Mouse (Mus musculus): ENCODE measurements around the gene Rasgef1b. TPM values are rescaled to one million over a fixed set of nuclear protein-coding genes. Genes with fewer than 3 reads are reported as not detected.

Rasgef1b gene
- 4.5 and 5.5 TPM in 2 replicates for polyA plus RNA-seq (2012; rRNA removed)

DNA sequence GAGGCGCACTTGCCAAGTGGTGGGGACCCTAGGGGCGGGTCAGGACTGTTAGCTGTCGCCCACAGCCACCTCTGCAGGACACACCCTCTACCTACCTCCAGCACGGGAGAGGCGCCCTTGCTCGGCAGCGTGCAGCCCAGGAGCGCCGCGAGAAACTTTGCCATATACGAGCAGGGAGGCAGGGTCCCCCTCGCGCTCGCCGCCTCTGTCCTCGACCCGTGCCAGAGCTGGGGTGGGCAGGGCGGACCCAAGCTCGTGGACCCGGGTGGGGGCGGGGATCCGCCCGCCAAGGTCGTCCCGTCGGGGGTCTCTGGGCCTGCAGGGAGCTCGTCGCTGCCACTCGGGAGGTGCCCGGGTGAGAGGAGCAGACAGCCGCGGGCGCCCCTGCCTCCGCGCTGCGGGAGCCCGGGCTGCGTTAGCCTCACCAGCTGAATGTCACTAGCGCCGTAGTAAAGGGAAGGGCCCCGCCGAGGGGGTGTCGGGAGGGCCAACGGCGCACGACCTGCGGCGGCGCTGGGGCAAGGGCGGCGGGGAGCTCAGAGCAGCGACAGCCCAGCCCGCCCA, at the start of gene Rasgef1b:
Gene Rasgef1b, minus strand, starts transcription at position 417 of the 564 bp plus-strand sequence.
- Histone ChIP-seq H3K4me1 (replicated peaks; ENCODE audit: control insufficient read depth, insufficient read depth, low read length) (0 out of 2 replicates have a peak, but pooled peaks cover 3% of the 10 kb centered on the region), H3K27me3 (ENCODE audit: control insufficient read depth, insufficient read depth, low read length) (peaks cover 9% of the 10 kb centered on the region; the same call in 1 of the 2 replicates), H3K27ac (ENCODE audit: control insufficient read depth, insufficient read depth, low read length) (no peak within 1 kb of the TSS), H3K4me3 (ENCODE audit: control insufficient read depth, insufficient read depth, low read length) (peak within 1 kb of the TSS; percentile 19), H3K36me3 (ENCODE audit: control insufficient read depth, insufficient read depth, low read length) (no peaks in the 10 kb centered on the region)
- peak; percentile 53 for DNase-seq
- WGBS, result 2% methylated on average over 49 of the region's 53 CpGs
- TF ChIP-seq POLR2A (IDR thresholded peaks at IDR 0.05; ENCODE audit: control insufficient read depth, extremely low read depth, insufficient read depth, low read length, poor library complexity) (no peak), CTCF (IDR thresholded peaks at IDR 0.05; ENCODE audit: borderline replicate concordance, control insufficient read depth, extremely low read depth, insufficient read depth, low read length, poor library complexity) (no peak)

DNA sequence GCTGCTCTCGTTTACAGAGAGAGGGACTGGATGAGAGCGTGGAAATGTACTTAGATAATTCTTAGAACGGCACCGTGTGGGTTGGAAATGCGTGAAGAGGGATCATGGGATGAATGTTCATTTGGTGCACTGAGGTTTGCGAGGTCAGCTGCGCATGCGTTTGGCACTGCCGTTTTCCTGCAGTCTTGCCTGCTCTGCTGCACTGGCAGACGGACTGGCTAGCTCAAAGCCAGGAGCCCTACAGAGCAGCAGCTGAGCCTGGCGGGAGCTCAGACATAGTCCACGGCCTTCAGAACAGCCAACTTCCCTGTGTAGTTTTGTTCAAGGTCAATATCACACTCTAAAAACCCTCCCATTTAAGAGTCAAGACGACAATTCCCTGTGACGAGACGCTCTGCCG, 46.5 kb upstream of the Rasgef1b start:
- DNase-seq, result no peak
- Histone ChIP-seq H3K27ac (ENCODE audit: control insufficient read depth, insufficient read depth, low read length) (no peak overlapping the region), H3K4me3 (ENCODE audit: control insufficient read depth, insufficient read depth, low read length) (no peak overlapping the region), H3K36me3 (ENCODE audit: control insufficient read depth, insufficient read depth, low read length) (no peaks in the 10 kb centered on the region), H3K4me1 (replicated peaks; ENCODE audit: control insufficient read depth, insufficient read depth, low read length) (no peaks in the 10 kb centered on the region), H3K27me3 (ENCODE audit: control insufficient read depth, insufficient read depth, low read length) (no peaks in the 10 kb centered on the region)
- WGBS, result 94% methylated on average over 16 of the region's 16 CpGs
- TF ChIP-seq CTCF (IDR thresholded peaks at IDR 0.05; ENCODE audit: borderline replicate concordance, control insufficient read depth, extremely low read depth, insufficient read depth, low read length, poor library complexity) (no peak), POLR2A (IDR thresholded peaks at IDR 0.05; ENCODE audit: control insufficient read depth, extremely low read depth, insufficient read depth, low read length, poor library complexity) (no peak)

DNA sequence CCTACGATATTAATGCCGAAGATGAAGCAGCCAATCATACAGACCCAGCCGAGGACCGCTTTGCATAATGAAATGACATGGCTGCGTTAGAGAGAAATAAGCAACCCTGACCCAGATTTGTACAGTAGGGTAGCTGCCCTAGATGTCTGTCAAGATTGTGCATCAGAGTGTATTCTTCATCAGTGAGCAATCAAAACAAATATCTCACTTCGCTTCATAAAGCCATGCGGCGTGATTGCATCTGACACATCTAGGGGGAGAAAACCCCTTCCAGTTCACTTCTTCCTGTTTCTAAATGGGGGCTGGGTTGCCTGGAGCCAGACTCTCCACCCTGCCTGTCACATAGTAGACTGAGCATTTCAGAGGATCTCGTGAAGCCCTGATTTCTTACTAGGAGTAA, 44.4 kb upstream of the Rasgef1b start:
- no peaks in the 10 kb centered on the region for H3K36me3 ChIP-seq (ENCODE audit: control insufficient read depth, insufficient read depth, low read length)
- 86% methylated on average over 9 of the region's 9 CpGs for WGBS
- DNase-seq, result no peak
- no peak for TF ChIP-seq POLR2A (IDR thresholded peaks at IDR 0.05; ENCODE audit: control insufficient read depth, extremely low read depth, insufficient read depth, low read length, poor library complexity)
- TF ChIP-seq CTCF (IDR thresholded peaks at IDR 0.05; ENCODE audit: borderline replicate concordance, control insufficient read depth, extremely low read depth, insufficient read depth, low read length, poor library complexity), result no peak
- no peaks in the 10 kb centered on the region for H3K4me1 ChIP-seq (replicated peaks; ENCODE audit: control insufficient read depth, insufficient read depth, low read length)
- H3K27me3 ChIP-seq (ENCODE audit: control insufficient read depth, insufficient read depth, low read length), result no peaks in the 10 kb centered on the region
- H3K27ac ChIP-seq (ENCODE audit: control insufficient read depth, insufficient read depth, low read length), result no peak overlapping the region
- no peak overlapping the region for H3K4me3 ChIP-seq (ENCODE audit: control insufficient read depth, insufficient read depth, low read length)

DNA sequence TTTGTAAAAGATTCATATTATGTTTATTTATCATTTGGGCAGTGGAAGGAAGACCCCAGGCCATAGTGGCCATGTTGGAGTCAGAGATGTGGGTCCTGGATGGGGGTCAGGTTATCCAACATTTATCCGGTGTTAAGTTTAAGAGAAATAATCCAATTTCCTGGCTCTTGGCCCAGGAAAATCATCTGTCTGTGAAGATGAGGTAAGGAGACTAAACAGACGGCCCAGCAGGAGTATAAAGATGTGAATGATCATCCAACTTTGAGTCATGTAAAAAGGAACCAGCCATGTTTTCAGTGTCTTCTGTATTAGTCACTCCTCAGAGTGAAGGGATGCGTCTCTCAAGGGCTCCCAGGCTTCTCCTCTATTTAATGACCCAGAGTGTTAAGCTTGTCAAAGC, 35.4 kb upstream of the Rasgef1b start:
- no peak overlapping the region for H3K27ac ChIP-seq (ENCODE audit: control insufficient read depth, insufficient read depth, low read length)
- DNase-seq, result no peak
- H3K36me3 ChIP-seq (ENCODE audit: control insufficient read depth, insufficient read depth, low read length), result no peaks in the 10 kb centered on the region
- 90% methylated on average over 3 of the region's 3 CpGs for WGBS
- no peak overlapping the region for H3K4me3 ChIP-seq (ENCODE audit: control insufficient read depth, insufficient read depth, low read length)
- no peaks in the 10 kb centered on the region for H3K27me3 ChIP-seq (ENCODE audit: control insufficient read depth, insufficient read depth, low read length)
- TF ChIP-seq POLR2A (IDR thresholded peaks at IDR 0.05; ENCODE audit: control insufficient read depth, extremely low read depth, insufficient read depth, low read length, poor library complexity) (no peak), CTCF (IDR thresholded peaks at IDR 0.05; ENCODE audit: borderline replicate concordance, control insufficient read depth, extremely low read depth, insufficient read depth, low read length, poor library complexity) (no peak)
- no peaks in the 10 kb centered on the region for H3K4me1 ChIP-seq (replicated peaks; ENCODE audit: control insufficient read depth, insufficient read depth, low read length)

DNA sequence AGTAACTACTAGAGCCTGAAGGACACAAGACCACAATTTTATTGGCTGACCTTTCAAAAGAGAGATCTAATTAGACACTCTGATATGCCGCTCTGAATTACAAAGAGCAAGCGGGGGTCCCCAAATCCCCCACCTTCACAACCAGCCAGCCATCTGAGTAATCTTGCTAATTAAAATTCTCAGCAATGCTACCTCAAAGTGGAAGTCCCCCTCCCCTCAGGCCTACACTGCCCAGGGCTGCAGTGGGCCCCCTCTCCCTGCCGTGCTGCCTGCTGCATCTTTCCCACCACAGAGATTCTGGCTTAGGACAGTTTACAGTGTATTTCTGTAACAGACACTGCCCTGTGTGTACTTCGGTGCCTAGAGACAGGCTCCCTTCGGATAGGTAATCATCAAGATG, 30.0 kb upstream of the Rasgef1b start:
- DNase-seq, result no peak
- WGBS, result 89% methylated on average over 5 of the region's 5 CpGs
- no peaks in the 10 kb centered on the region for H3K36me3 ChIP-seq (ENCODE audit: control insufficient read depth, insufficient read depth, low read length)
- H3K4me1 ChIP-seq (replicated peaks; ENCODE audit: control insufficient read depth, insufficient read depth, low read length), result no peaks in the 10 kb centered on the region
- TF ChIP-seq CTCF (IDR thresholded peaks at IDR 0.05; ENCODE audit: borderline replicate concordance, control insufficient read depth, extremely low read depth, insufficient read depth, low read length, poor library complexity), result no peak
- TF ChIP-seq POLR2A (IDR thresholded peaks at IDR 0.05; ENCODE audit: control insufficient read depth, extremely low read depth, insufficient read depth, low read length, poor library complexity), result no peak
- no peaks in the 10 kb centered on the region for H3K27me3 ChIP-seq (ENCODE audit: control insufficient read depth, insufficient read depth, low read length)
- H3K4me3 ChIP-seq (ENCODE audit: control insufficient read depth, insufficient read depth, low read length), result no peak overlapping the region
- no peak overlapping the region for H3K27ac ChIP-seq (ENCODE audit: control insufficient read depth, insufficient read depth, low read length)

DNA sequence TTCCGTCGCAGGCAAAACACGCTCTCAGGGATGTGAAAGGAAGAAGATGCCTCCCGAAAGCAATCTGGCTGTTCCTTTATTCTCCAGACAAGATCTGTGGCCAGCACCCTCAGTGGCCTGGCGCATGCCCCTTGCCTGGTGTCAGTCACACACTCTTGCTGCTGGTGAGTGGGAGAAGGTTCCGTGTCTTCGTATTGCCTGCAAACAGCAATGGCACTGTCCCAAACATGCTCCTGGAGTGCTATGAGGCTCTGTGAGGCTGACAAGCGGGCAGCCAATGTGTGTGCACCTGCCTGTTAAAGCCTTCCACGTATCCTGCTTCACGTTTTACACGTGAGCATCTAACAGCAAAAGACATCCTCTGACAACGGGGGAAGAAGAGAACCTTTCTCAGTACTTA, 25.0 kb upstream of the Rasgef1b start:
- no peak for DNase-seq
- H3K36me3 ChIP-seq (ENCODE audit: control insufficient read depth, insufficient read depth, low read length), result no peaks in the 10 kb centered on the region
- no peak for TF ChIP-seq CTCF (IDR thresholded peaks at IDR 0.05; ENCODE audit: borderline replicate concordance, control insufficient read depth, extremely low read depth, insufficient read depth, low read length, poor library complexity)
- no peak for TF ChIP-seq POLR2A (IDR thresholded peaks at IDR 0.05; ENCODE audit: control insufficient read depth, extremely low read depth, insufficient read depth, low read length, poor library complexity)
- H3K27ac ChIP-seq (ENCODE audit: control insufficient read depth, insufficient read depth, low read length), result no peak overlapping the region
- H3K4me3 ChIP-seq (ENCODE audit: control insufficient read depth, insufficient read depth, low read length), result no peak overlapping the region
- WGBS, result 90% methylated on average over 12 of the region's 12 CpGs
- no peaks in the 10 kb centered on the region for H3K27me3 ChIP-seq (ENCODE audit: control insufficient read depth, insufficient read depth, low read length)
- no peaks in the 10 kb centered on the region for H3K4me1 ChIP-seq (replicated peaks; ENCODE audit: control insufficient read depth, insufficient read depth, low read length)

DNA sequence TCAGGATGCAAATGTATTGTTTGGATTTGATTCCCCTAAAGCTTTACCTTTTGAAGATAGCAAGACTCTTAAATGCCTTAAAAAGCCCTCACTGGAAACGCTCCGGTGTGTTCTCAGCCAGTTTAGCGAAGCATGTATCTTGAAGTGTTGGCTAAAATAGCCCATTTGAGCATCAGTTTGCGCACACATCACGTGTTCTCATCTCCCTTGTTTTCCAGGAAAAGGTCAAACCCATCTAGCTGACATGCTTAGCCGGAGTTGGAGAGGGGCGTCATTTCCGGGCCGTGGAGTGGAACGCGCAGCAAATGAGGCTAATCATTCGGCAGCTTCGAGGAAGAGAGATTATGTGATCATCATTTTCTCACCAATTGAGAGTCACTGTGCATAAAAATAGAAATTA, 24.5 kb upstream of the Rasgef1b start:
- H3K27me3 ChIP-seq (ENCODE audit: control insufficient read depth, insufficient read depth, low read length), result no peaks in the 10 kb centered on the region
- 86% methylated on average over 13 of the region's 13 CpGs for WGBS
- H3K27ac ChIP-seq (ENCODE audit: control insufficient read depth, insufficient read depth, low read length), result no peak overlapping the region
- TF ChIP-seq POLR2A (IDR thresholded peaks at IDR 0.05; ENCODE audit: control insufficient read depth, extremely low read depth, insufficient read depth, low read length, poor library complexity) (no peak), CTCF (IDR thresholded peaks at IDR 0.05; ENCODE audit: borderline replicate concordance, control insufficient read depth, extremely low read depth, insufficient read depth, low read length, poor library complexity) (no peak)
- H3K4me3 ChIP-seq (ENCODE audit: control insufficient read depth, insufficient read depth, low read length), result no peak overlapping the region
- no peaks in the 10 kb centered on the region for H3K36me3 ChIP-seq (ENCODE audit: control insufficient read depth, insufficient read depth, low read length)
- no peak for DNase-seq
- H3K4me1 ChIP-seq (replicated peaks; ENCODE audit: control insufficient read depth, insufficient read depth, low read length), result no peaks in the 10 kb centered on the region
